Mouse (Mus musculus): ENCODE results near the gene Ubac1. TPM values are rescaled to one million over a fixed set of nuclear protein-coding genes. Genes with fewer than 3 reads are reported as not detected.

The Ubac1 gene
- total RNA-seq, 2 experiments from 2014 or later = 30.4 to 44.8 TPM

GRCm38 (mm10) chr2:25977587-25978239 lies 43.8 kb downstream of the Ubac1 start:
- DNase-seq (ENCODE audit: low spot score in 2 of 2) = no peak

GRCm38 (mm10) chr2:25975141-25975770 lies 46.3 kb downstream of the Ubac1 start:
- no peak for DNase-seq (ENCODE audit: low spot score in 2 of 2)

- no peak for DNase-seq (ENCODE audit: low spot score in 2 of 2)
Observed at GRCm38 (mm10) chr2:25970426-25970825, 51.1 kb downstream of the Ubac1 start.

GRCm38 (mm10) chr2:25969319-25969718 lies 52.2 kb downstream of the Ubac1 start:
- DNase-seq (ENCODE audit: low spot score in 2 of 2) = no peak

- DNase-seq (ENCODE audit: low spot score in 2 of 2) = no peak
Observed at GRCm38 (mm10) chr2:25949291-25949690, 72.3 kb downstream of the Ubac1 start.

Other genes starting within 250 kb of the Ubac1 start
- not detected for gene Lcn11, start 244.7 kb downstream of the Ubac1 start, total RNA-seq (2021)
- not detected for gene Gm13539, start 239.5 kb downstream of the Ubac1 start, total RNA-seq (2021)
- not detected for gene Glt6d1, start 205.9 kb downstream of the Ubac1 start, total RNA-seq (2021)
- gene Lcn9, start 198.6 kb downstream of the Ubac1 start, total RNA-seq (2021) = not detected
- not detected for gene Sohlh1, start 174.5 kb downstream of the Ubac1 start, total RNA-seq (2021)
- gene Kcnt1, start 158.0 kb downstream of the Ubac1 start, total RNA-seq (2021) = 1 to 10 TPM; 3.7 to 3.8 TPM
- gene Camsap1, start 38.5 kb downstream of the Ubac1 start, total RNA-seq (2021) = 10 to 100 TPM; 35.3 to 37.5 TPM
- 10 to 100 TPM; 41.4 to 44.0 TPM for gene Nacc2, start 101.5 kb upstream of the Ubac1 start, total RNA-seq (2021)
- 1 to 10 TPM in 1 of 2 experiments, not detected in 1; 3.2 TPM for gene Lhx3, start 186.5 kb upstream of the Ubac1 start, total RNA-seq (2021)
- 10 to 100 TPM; 16.0 to 17.9 TPM for gene Qsox2, start 215.8 kb upstream of the Ubac1 start, total RNA-seq (2021)